Mouse (Mus musculus): Measurements from ENCODE around the gene Kctd13.

The Kctd13 gene

GRCm38 (mm10) chr7:126941801-126942200, 13.1 kb downstream of the Kctd13 start:
- WGBS, result 51% methylated on average over 5 of the region's 5 CpGs

- WGBS, result 25% methylated on average over 3 of the region's 3 CpGs
Measured at GRCm38 (mm10) chr7:126946530-126946929, 17.9 kb downstream of the Kctd13 start.

- WGBS, result 75% methylated on average over 10 of the region's 10 CpGs
Measured at GRCm38 (mm10) chr7:126948626-126949025, 19.9 kb downstream of the Kctd13 start.

GRCm38 (mm10) chr7:126949403-126949792, 20.7 kb downstream of the Kctd13 start, which contains the start of gene Asphd1:
Gene Asphd1 (minus strand): TSS chr7:126949582.
- 2% methylated on average over 21 of the region's 21 CpGs for WGBS

GRCm38 (mm10) chr7:126949793-126950646, 21.3 kb downstream of the Kctd13 start, which contains the start of gene Sez6l2:
Gene Sez6l2 (plus strand): TSS chr7:126950563.
- WGBS, result under 1% methylated on average over 42 of the region's 42 CpGs

- 3% methylated on average over 26 of the region's 26 CpGs for WGBS
Measured at GRCm38 (mm10) chr7:126950647-126951615, 22.3 kb downstream of the Kctd13 start.

GRCm38 (mm10) chr7:126951741-126952140, 23.1 kb downstream of the Kctd13 start:
- 14% methylated on average over 4 of the region's 4 CpGs for WGBS

GRCm38 (mm10) chr7:126952646-126953045, 24.0 kb downstream of the Kctd13 start:
- WGBS, result 3% methylated on average over 8 of the region's 8 CpGs

GRCm38 (mm10) chr7:126955125-126955524, 26.4 kb downstream of the Kctd13 start:
- 50% methylated on average over 3 of the region's 3 CpGs for WGBS

- WGBS, result 71% methylated on average over 9 of the region's 9 CpGs
Measured at GRCm38 (mm10) chr7:126959780-126960179, 31.1 kb downstream of the Kctd13 start.

GRCm38 (mm10) chr7:126961095-126961494, 32.4 kb downstream of the Kctd13 start:
- 58% methylated on average over 5 of the region's 5 CpGs for WGBS

GRCm38 (mm10) chr7:126961965-126962364, 33.3 kb downstream of the Kctd13 start:
- 64% methylated on average over 4 of the region's 4 CpGs for WGBS

- WGBS, result 45% methylated on average over 19 of the region's 19 CpGs
Measured at GRCm38 (mm10) chr7:126963548-126964286, 35.0 kb downstream of the Kctd13 start.

- 40% methylated on average over 3 of the region's 3 CpGs for WGBS
Measured at GRCm38 (mm10) chr7:126965568-126965967, 36.9 kb downstream of the Kctd13 start.

GRCm38 (mm10) chr7:126967361-126967760, 38.7 kb downstream of the Kctd13 start:
- WGBS, result 73% methylated on average over 6 of the region's 6 CpGs

- 5% methylated on average over 8 of the region's 8 CpGs for WGBS
Measured at GRCm38 (mm10) chr7:126975493-126975892, 46.8 kb downstream of the Kctd13 start.

- 4% methylated on average over 1 of the region's 1 CpGs for WGBS
Measured at GRCm38 (mm10) chr7:126975893-126975949, 47.0 kb downstream of the Kctd13 start, which contains the start of gene Cdipt. Gene Cdipt (plus strand): TSS chr7:126975914.

GRCm38 (mm10) chr7:126975950-126976866, 47.5 kb downstream of the Kctd13 start, which contains the start of gene Cdiptos:
Gene Cdiptos (minus strand): TSS chr7:126976098.
- WGBS, result under 1% methylated on average over 55 of the region's 55 CpGs

GRCm38 (mm10) chr7:126976878-126977459, 48.3 kb downstream of the Kctd13 start:
- WGBS, result 23% methylated on average over 14 of the region's 14 CpGs

- 87% methylated on average over 6 of the region's 6 CpGs for WGBS
Measured at GRCm38 (mm10) chr7:126978841-126979240, 50.2 kb downstream of the Kctd13 start.

All from cerebral cortex, adult 2 months (tissue).